Mouse (Mus musculus) bone marrow, adult 2 months (tissue): Measurements from ENCODE around the gene Gm13288.
"Not testable (repeated sequence)": the region's sequence is repeated elsewhere in the genome, so short reads cannot be mapped to it uniquely, and the experiment has no call there.

Experiments used
- CTCF ChIP-seq: fragments of 200-500 bp; IDR thresholded peaks from 2 replicates; pipeline ENCODE4 v1.5.1; 2011; ENCODE audit warnings: low read length, control low read depth; ENCODE audit not compliant: control insufficient read depth, insufficient read depth
- POLR2A ChIP-seq: fragments of 200-500 bp; IDR thresholded peaks from 2 replicates; pipeline ENCODE4 v1.6.1; 2011; ENCODE audit warnings: low read depth, mild to moderate bottlenecking, control low read depth, low read length, borderline replicate concordance; ENCODE audit not compliant: control insufficient read depth

DNA sequence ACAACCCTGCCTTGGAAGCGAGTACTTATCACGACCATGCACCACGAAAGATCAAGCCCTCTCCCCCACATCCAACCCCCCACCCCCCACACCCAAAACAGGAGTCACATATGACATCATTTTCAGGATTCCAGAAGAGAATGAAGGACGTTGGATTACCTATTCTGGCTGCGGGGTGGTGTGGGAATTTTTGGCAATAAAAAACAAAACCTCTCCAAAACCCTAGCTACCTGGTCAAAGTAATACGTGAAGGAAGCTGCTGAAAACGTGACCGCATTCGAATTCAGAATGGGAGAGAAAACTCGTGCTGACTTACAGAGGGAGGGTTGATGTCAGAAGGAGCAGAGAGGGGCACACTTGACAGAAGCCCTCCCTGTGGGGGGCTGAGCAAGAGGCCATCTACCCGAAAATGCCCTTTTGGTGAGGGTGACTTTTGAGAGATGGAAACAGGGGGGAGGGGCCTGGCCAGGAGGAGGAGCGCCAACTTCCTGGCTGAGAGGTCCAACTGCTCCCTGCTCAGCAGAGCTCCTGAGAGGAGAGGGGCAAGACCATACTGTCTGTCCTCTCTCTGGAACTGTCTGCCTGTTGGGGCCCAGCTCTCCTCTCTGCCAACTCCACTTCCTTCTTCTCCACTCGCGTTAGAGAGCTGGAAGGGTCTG lies 45.6 kb upstream of the Gm13288 start, which contains the start of gene Gm13283:
- TF ChIP-seq CTCF, POLR2A: not testable (repeated sequence)
